ENCODE assay signal across 21 mouse cellular contexts in genomic region chr11:119552301-119552700, GRCm38 (mm10). TPM values are rescaled to one million over a fixed set of nuclear protein-coding genes. Genes with fewer than 3 reads are reported as not detected.
DNase-seq lines count a peak whose midpoint lies in the region; ATAC-seq and TF ChIP-seq lines count a peak whose summit lies in the region.
"Had no signal": no experiment of that assay in that cellular context is flagged by ENCODE, and none has a peak within 500 bp of the region (broad histone marks: within the 10 kb centered on the region; RNA-seq: fewer than 3 reads in every experiment).

No protein-coding gene starts in this region.

- 0 out of 2 replicates have a peak overlapping the region, but pooled peaks have one; percentile 36 for H3K27ac ChIP-seq in heart, embryonic 13.5 days (replicated peaks)
- H3K27ac ChIP-seq in lung, postnatal 0 days (ENCODE audit: low read length) = no peak overlapping the region
- H3K27ac ChIP-seq: embryonic facial prominence, embryonic 12.5 days; forebrain, embryonic 15.5 days; limb, embryonic 13.5 days; liver, embryonic 14.5 days; neural tube, embryonic 13.5 days had no signal

- intact Hi-C loops in heart, postnatal 10 days (cut with DNase I) = no loop called here

- H3K27me3 ChIP-seq in heart, embryonic 13.5 days (replicated peaks) = peaks cover 95% of the 10 kb centered on the region
- H3K27me3 ChIP-seq in lung, postnatal 0 days (replicated peaks; ENCODE audit: insufficient read depth, low read length) = peaks cover 32% of the 10 kb centered on the region

- no peak for ATAC-seq in heart, embryonic 13.5 days (ENCODE audit: extremely low read depth, insufficient number of reproducible peaks, low FRiP score, low TSS enrichment)
- ATAC-seq in lung, postnatal 0 days = peak; percentile 11; the same call in 1 of the 2 replicates
- peak; percentile 43; the same call in 1 of the 2 replicates for ATAC-seq in common myeloid progenitor, adult 5-6 weeks (replicated peaks; ENCODE audit: low read depth, poor library complexity, severe bottlenecking)
- no peak for ATAC-seq in CD4-positive, CD25-positive, alpha-beta regulatory T cell, adult 4 months
- ATAC-seq: forebrain, embryonic 15.5 days; Patski had no signal

- H3K4me3 ChIP-seq in heart, embryonic 13.5 days = no peak overlapping the region
- H3K4me3 ChIP-seq in lung, postnatal 0 days (ENCODE audit: low read depth, low read length) = no peak overlapping the region
- H3K4me3 ChIP-seq: embryonic facial prominence, embryonic 12.5 days; erythroblast, embryonic 14.5 days; forebrain, embryonic 15.5 days; limb, embryonic 13.5 days; neural tube, embryonic 13.5 days had no signal

- 38% methylated on average over 1 of the region's 1 CpGs for WGBS in heart, embryonic 13.5 days
- 16% methylated on average over 1 of the region's 1 CpGs for WGBS in lung, postnatal 0 days

- no peak overlapping the region for H3K9ac ChIP-seq in heart, embryonic 13.5 days
- H3K9ac ChIP-seq in lung, postnatal 0 days (replicated peaks; ENCODE audit: low read depth) = no peak overlapping the region
- H3K9ac ChIP-seq: embryonic facial prominence, embryonic 12.5 days; forebrain, embryonic 15.5 days; limb, embryonic 13.5 days; liver, embryonic 14.5 days; neural tube, embryonic 13.5 days had no signal

- H3K4me1 ChIP-seq in heart, embryonic 13.5 days = peaks cover 34% of the 10 kb centered on the region
- H3K4me1 ChIP-seq in lung, postnatal 0 days (ENCODE audit: insufficient read depth, low read depth, low read length) = peaks cover 36% of the 10 kb centered on the region

- H3K36me3 ChIP-seq in heart, embryonic 13.5 days = no peaks in the 10 kb centered on the region
- H3K36me3 ChIP-seq in lung, postnatal 0 days (ENCODE audit: insufficient read depth, low read length) = no peaks in the 10 kb centered on the region
- H3K36me3 ChIP-seq: embryonic facial prominence, embryonic 12.5 days; forebrain, embryonic 15.5 days; limb, embryonic 13.5 days; neural tube, embryonic 13.5 days had no signal

- no peak overlapping the region for H3K4me2 ChIP-seq in heart, embryonic 13.5 days
- H3K4me2 ChIP-seq in lung, postnatal 0 days (replicated peaks; ENCODE audit: low read depth, low read length) = no peak overlapping the region
- H3K4me2 ChIP-seq: embryonic facial prominence, embryonic 12.5 days; forebrain, embryonic 15.5 days; heart, embryonic 11.5 days; limb, embryonic 13.5 days; neural tube, embryonic 13.5 days had no signal

- no peak for DNase-seq in heart, postnatal 10 days
- peak; percentile 11 for DNase-seq in lung, postnatal 0 days (ENCODE audit: low spot score)
- no peak for DNase-seq in lung, postnatal 14 days
- DNase-seq in 3T3-L1 (ENCODE audit: low read depth, low spot score) = peak; percentile 37
- DNase-seq: adrenal gland, adult 8-10 months; cerebellum, adult 9-10 months; kidney, adult 11 months; spleen, adult 18-20 months; thymus, adult 18-20 months; thymus, postnatal 4 days had no signal

- no peak for TF ChIP-seq EP300 in lung, postnatal 0 days (IDR thresholded peaks at IDR 0.05)

- no peaks in the 10 kb centered on the region for H3K9me3 ChIP-seq in heart, embryonic 13.5 days
- no peaks in the 10 kb centered on the region for H3K9me3 ChIP-seq in lung, postnatal 0 days (ENCODE audit: low read length)
- H3K9me3 ChIP-seq: embryonic facial prominence, embryonic 12.5 days; forebrain, embryonic 15.5 days; limb, embryonic 13.5 days; neural tube, embryonic 13.5 days had no signal

- TF ChIP-seq CTCF in lung, postnatal 0 days (IDR thresholded peaks at IDR 0.05) = no peak

RNA-seq across cellular contexts. Expression of gene Nptx1, which starts 4.7 kb away (rescaled TPM):
- polyA plus RNA-seq in heart, embryonic 13.5 days (2015; fragmentation: Nextera tagmentation; extraction: Ambion mirVana) = 0.66 and 0.75 TPM in 2 replicates
- total RNA-seq in heart, postnatal 10 days (2021) = under 1 TPM; 0.55 to 0.64 TPM
- 1.7 and 2.1 TPM in 2 replicates for polyA plus RNA-seq in lung, postnatal 0 days (2015; fragmentation: Nextera tagmentation; extraction: Ambion mirVana)
- total RNA-seq in common myeloid progenitor, adult 5-6 weeks (2017) = not detected in 2 replicates
- polyA plus RNA-seq in CD4-positive, CD25-positive, alpha-beta regulatory T cell, adult 4 months (2017; shearing (Covaris generic)) = not detected
- polyA plus RNA-seq: erythroblast, embryonic 14.5 days; liver, embryonic 14.5 days had no signal

RNA-seq across cellular contexts. Expression of gene Rptor, which starts 50.4 kb away (rescaled TPM):
- 7.0 and 7.1 TPM in 2 replicates for polyA plus RNA-seq in heart, embryonic 13.5 days (2015; fragmentation: Nextera tagmentation; extraction: Ambion mirVana)
- total RNA-seq in heart, postnatal 10 days (2021) = 10 to 100 TPM; 39.2 to 40.7 TPM
- 5.3 and 5.6 TPM in 2 replicates for polyA plus RNA-seq in lung, postnatal 0 days (2015; fragmentation: Nextera tagmentation; extraction: Ambion mirVana)
- total RNA-seq in common myeloid progenitor, adult 5-6 weeks (2017) = 17.6 and 18.6 TPM in 2 replicates
- polyA plus RNA-seq in CD4-positive, CD25-positive, alpha-beta regulatory T cell, adult 4 months (2017; shearing (Covaris generic)) = 10 to 100 TPM in 1 of 2 experiments, 1 to 10 TPM in 1; 8.7 to 12.2 TPM

Comparison
In these comparisons a context has a peak if more than half of its experiments do, and no peak if none do; other contexts are left out.
1. DNase-seq: peak in lung, postnatal 0 days (single experiment) and 3T3-L1 (single experiment); none in heart, postnatal 10 days (0 of 2) and lung, postnatal 14 days (single experiment).
2. ATAC-seq: peak in lung, postnatal 0 days (single experiment) and common myeloid progenitor, adult 5-6 weeks (single experiment); none in heart, embryonic 13.5 days (single experiment) and CD4-positive, CD25-positive, alpha-beta regulatory T cell, adult 4 months (single experiment).